Comparison of ENCODE assay signal across 9 mouse cellular contexts in the genomic region with DNA sequence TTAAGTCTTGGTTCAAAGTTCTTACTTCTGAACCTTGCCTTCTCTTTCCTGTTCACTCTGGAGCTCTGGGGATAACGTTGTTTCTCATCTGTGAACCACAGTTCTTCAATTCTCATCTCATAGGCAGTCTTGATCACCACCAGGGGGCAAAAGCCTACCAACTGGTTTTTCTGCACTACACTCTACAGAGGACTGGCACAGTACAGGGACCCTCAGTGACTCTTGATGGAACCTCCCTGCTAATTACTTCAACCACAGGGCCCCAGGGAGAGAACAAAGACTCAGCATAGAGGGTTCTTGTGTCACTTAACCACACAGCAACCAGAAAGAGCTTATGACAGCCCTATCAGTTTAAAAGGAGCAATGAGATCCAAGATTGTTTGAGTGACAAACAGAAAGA. TPM values are rescaled to one million over a fixed set of nuclear protein-coding genes. Genes with fewer than 3 reads are reported as not detected.
DNase-seq lines count a peak whose midpoint lies in the region.
"Had no signal": no experiment of that assay in that cellular context is flagged by ENCODE, and none has a peak within 500 bp of the region (broad histone marks: within the 10 kb centered on the region; RNA-seq: fewer than 3 reads in every experiment).

No protein-coding gene starts in this region.

- H3K4me1 ChIP-seq in hindbrain, embryonic 10.5 days (replicated peaks), result peaks cover 29% of the 10 kb centered on the region

- H3K9me3 ChIP-seq in hindbrain, embryonic 10.5 days, result no peaks in the 10 kb centered on the region
- H3K9me3 ChIP-seq: stomach, embryonic 15.5 days had no signal

- WGBS in hindbrain, embryonic 10.5 days, result 6% methylated on average over 1 of the region's 1 CpGs

- peak overlapping the region; percentile 93; the same call in 1 of the 2 replicates for H3K4me3 ChIP-seq in hindbrain, embryonic 10.5 days

- H3K27ac ChIP-seq in hindbrain, embryonic 10.5 days, result no peak overlapping the region

- peak; percentile 81 for DNase-seq in T-cell, adult 2 months (ENCODE audit: low spot score)
- peak; percentile 62 for DNase-seq in cerebellum, adult 9-11 months
- peak; percentile 36 to 82 for DNase-seq in frontal cortex, adult 2 months (ENCODE audit: extremely low spot score in 1 of 2, low spot score in 1 of 2)
- peak; percentile 60 for DNase-seq in hindbrain, embryonic 10.5 days (ENCODE audit: low spot score)
- DNase-seq in layer of hippocampus, postnatal 25 days (ENCODE audit: extremely low spot score in 1 of 2, low spot score in 1 of 2), result peak; percentile 22 to 42
- peak; percentile 83 for DNase-seq in lung, postnatal 25 days (ENCODE audit: low spot score)
- DNase-seq in retina, embryonic 14.5 days (ENCODE audit: low spot score), result peak; percentile 89
- DNase-seq in thymus, postnatal 4 days, result peak; percentile 65

- H3K36me3 ChIP-seq in hindbrain, embryonic 10.5 days, result no peaks in the 10 kb centered on the region
- H3K36me3 ChIP-seq: stomach, embryonic 15.5 days had no signal

- no peaks in the 10 kb centered on the region for H3K27me3 ChIP-seq in hindbrain, embryonic 10.5 days (ENCODE audit: insufficient read depth, poor library complexity, severe bottlenecking)
- H3K27me3 ChIP-seq: stomach, embryonic 15.5 days had no signal

RNA-seq across cellular contexts. Expression of a gene that starts 1.3 kb away (rescaled TPM):
- 14.6 and 15.6 TPM in 2 replicates for polyA plus RNA-seq in frontal cortex, adult 2 months (2012; rRNA removed)
- 9.0 and 10.1 TPM in 2 replicates for polyA plus RNA-seq in hindbrain, embryonic 10.5 days (2016; fragmentation: Nextera tagmentation; extraction: Ambion mirVana)
- 10 to 100 TPM; 31.9 to 37.5 TPM for total RNA-seq in layer of hippocampus, postnatal 25 days (2021)

RNA-seq across cellular contexts. Expression of a gene that starts 26.0 kb away (rescaled TPM):
- polyA plus RNA-seq in frontal cortex, adult 2 months (2012; rRNA removed), result 4.0 and 4.1 TPM in 2 replicates
- 0.22 and 0.27 TPM in 2 replicates for polyA plus RNA-seq in hindbrain, embryonic 10.5 days (2016; fragmentation: Nextera tagmentation; extraction: Ambion mirVana)
- total RNA-seq in layer of hippocampus, postnatal 25 days (2021), result 1 to 10 TPM; 3.1 to 4.0 TPM

Comparison
In these comparisons a context has a peak if more than half of its experiments do, and no peak if none do; other contexts are left out.
1. DNase-seq: peak in every context shown above with its lines; median percentile 89 in retina, embryonic 14.5 days; 83 in lung, postnatal 25 days; 81 in T-cell, adult 2 months; 65 in thymus, postnatal 4 days; 62 in cerebellum, adult 9-11 months; 60 in hindbrain, embryonic 10.5 days; 59 in frontal cortex, adult 2 months; 32 in layer of hippocampus, postnatal 25 days.